Mouse (Mus musculus) hindbrain, embryonic 14.5 days (tissue): ENCODE data around the gene Fam227a. TPM values are rescaled to one million over a fixed set of nuclear protein-coding genes. Genes with fewer than 3 reads are reported as not detected.

ENCODE experiments used
- ATAC-seq: fragments of 200-750 bp; cut with Nextera tagmentation; 2 replicates; pipeline ENCODE4 v1.8.0; 2017; ENCODE audit warnings: moderate number of reproducible peaks, mild to moderate bottlenecking, moderate TSS enrichment, moderate library complexity; ENCODE audit not compliant: low FRiP score
- DNase-seq: peaks from one replicate; pipeline ENCODE4 v3.0.0-alpha.2; 2015; ENCODE audit warnings: low spot score
- H3K27ac ChIP-seq: fragments of 300-500 bp; sonication (generic); 2 replicates; pipeline ENCODE4 v1.5.1; 2014; ENCODE audit warnings: mild to moderate bottlenecking, moderate library complexity
- H3K27me3 ChIP-seq: fragments of 300-500 bp; sonication (generic); 2 replicates; pipeline ENCODE4 v1.6.1; 2014; ENCODE audit warnings: mild to moderate bottlenecking, low read length, mixed read lengths; ENCODE audit not compliant: control insufficient read depth, insufficient read depth
- H3K36me3 ChIP-seq: fragments of 300-500 bp; sonication (generic); replicated peaks from 2 replicates; pipeline ENCODE4 v1.6.1; 2014; ENCODE audit not compliant: control insufficient read depth, insufficient read depth
- H3K4me1 ChIP-seq: fragments of 300-500 bp; sonication (generic); replicated peaks from 2 replicates; pipeline ENCODE4 v1.6.1; 2014; ENCODE audit warnings: antibody characterized with exemption, low read length, mixed read lengths; ENCODE audit not compliant: control insufficient read depth, insufficient read depth
- H3K4me2 ChIP-seq: fragments of 300-500 bp; sonication (generic); replicated peaks from 2 replicates; pipeline ENCODE4 v1.6.1; 2014; ENCODE audit warnings: mild to moderate bottlenecking, moderate library complexity
- H3K4me3 ChIP-seq: fragments of 300-500 bp; sonication (generic); replicated peaks from 2 replicates; pipeline ENCODE4 v1.5.1; 2014; ENCODE audit warnings: mild to moderate bottlenecking, low read length
- H3K9ac ChIP-seq: fragments of 300-500 bp; sonication (generic); 2 replicates; pipeline ENCODE4 v1.6.1; 2014
- H3K9me3 ChIP-seq: fragments of 300-500 bp; sonication (generic); 2 replicates; pipeline ENCODE4 v1.6.1; 2016; ENCODE audit warnings: low read length; ENCODE audit not compliant: control insufficient read depth
- WGBS: fragments of 180-500 bp; shearing (Covaris S2); extraction: QIAGEN DNeasy Blood & Tissue Kit; methylation state at CpG from one replicate; pipeline ENCODE4 v1.1.7; 2014; 5-methylcytosine and 5-hydroxymethylcytosine counted together
- microRNA-seq: library from miRNA; unstranded; fragments of <30 nt; microRNA quantifications from one replicate; pipeline ENCODE4, GENCODE M21; 2016
- polyA plus RNA-seq: library from polyadenylated mRNA; unstranded; fragments of >200 nt; fragmentation: Nextera tagmentation; extraction: Ambion mirVana; gene quantifications from 2 replicates; pipeline ENCODE4 v1.2.1, GENCODE M21; 2014

Fam227a gene
- polyA plus RNA-seq, 1 experiment from 2014 or later, result 7.6 TPM

DNA sequence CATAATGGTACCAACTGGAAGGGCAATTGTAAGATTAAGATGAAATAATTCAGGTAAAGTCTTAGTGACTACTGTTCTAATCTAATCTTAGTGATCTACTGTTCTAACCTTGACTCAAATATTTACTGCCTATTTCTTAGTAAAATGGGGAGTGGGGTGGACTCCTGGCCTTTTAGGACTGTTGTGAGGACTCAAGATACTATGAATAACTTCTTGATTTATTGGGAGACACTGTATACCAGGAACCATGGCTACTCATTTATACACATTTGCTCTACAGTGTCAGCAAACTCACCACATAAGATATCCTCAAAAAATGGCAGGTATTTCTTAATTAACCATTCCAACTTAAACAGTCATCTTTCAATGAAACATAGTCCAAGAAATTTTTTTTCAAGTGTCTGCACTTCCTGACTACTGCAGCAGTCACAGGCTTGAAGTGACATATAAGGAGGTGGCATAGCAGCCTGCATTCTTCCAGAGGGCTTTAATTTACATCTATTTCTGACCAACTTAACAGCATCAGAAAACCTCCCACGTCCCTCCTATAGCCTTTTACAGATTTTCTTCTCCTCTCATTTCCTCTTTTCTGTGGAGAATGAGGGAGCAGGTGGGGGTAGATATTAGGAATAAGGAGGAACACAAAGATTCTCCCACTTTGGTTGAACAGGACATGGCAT, 83.1 kb downstream of the Fam227a start:
- Histone ChIP-seq H3K4me2 (no peak overlapping the region), H3K27ac (no peak overlapping the region), H3K36me3 (no peaks in the 10 kb centered on the region), H3K27me3 (no peaks in the 10 kb centered on the region), H3K9me3 (no peaks in the 10 kb centered on the region), H3K4me1 (no peaks in the 10 kb centered on the region), H3K4me3 (no peak overlapping the region), H3K9ac (no peak overlapping the region)
- 61% methylated on average over 1 of the region's 1 CpGs for WGBS
- no peak for DNase-seq
- no peak for ATAC-seq

DNA sequence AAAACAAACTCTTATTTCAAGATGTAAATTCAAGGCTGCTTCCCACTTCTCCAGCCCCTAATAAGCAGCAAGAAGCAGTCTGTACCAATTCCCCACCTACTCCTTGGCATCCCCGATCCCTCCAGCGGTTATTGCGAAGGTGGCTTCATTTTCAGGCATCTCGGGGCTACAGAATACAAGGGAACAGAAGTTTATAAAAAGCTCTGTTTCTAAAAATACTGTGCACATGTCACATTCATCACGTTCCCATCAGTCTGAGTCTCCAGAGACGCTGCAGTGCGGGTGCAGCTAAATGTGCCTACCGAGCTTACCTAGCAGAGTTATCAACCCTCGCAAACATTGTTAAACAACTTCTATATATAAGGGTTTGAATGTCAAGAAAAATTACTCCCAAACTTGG, 96.3 kb downstream of the Fam227a start:
- no peak overlapping the region for H3K4me3 ChIP-seq
- no peak for ATAC-seq
- DNase-seq, result no peak
- 89% methylated on average over 9 of the region's 9 CpGs for WGBS
- H3K4me2 ChIP-seq, result no peak overlapping the region
- no peak overlapping the region for H3K9ac ChIP-seq
- no peaks in the 10 kb centered on the region for H3K27me3 ChIP-seq
- no peaks in the 10 kb centered on the region for H3K9me3 ChIP-seq
- H3K27ac ChIP-seq, result no peak overlapping the region
- no peaks in the 10 kb centered on the region for H3K36me3 ChIP-seq
- H3K4me1 ChIP-seq, result no peaks in the 10 kb centered on the region

DNA sequence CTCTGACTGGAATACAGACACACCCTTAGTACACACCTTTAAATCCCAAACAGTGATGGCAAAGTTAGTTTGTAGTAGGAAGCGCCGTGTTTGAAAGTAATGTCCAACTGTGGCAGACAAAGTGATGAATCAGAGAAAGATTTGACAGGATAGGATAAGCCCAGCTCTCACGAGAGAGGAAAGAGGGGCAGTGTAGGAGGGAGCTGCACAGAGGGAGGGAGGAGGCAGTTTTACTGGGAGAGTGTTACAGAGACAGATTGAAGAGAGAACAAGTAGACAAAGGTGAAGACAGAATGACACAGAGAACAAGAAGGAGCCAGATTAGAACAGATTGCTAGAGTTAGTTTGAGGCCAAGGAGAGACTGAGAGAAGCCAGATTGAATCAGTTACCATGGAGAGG, 99.1 kb downstream of the Fam227a start:
- no peak for DNase-seq
- Histone ChIP-seq H3K4me3 (no peak overlapping the region), H3K27me3 (no peaks in the 10 kb centered on the region), H3K36me3 (no peaks in the 10 kb centered on the region), H3K27ac (no peak overlapping the region), H3K9ac (no peak overlapping the region), H3K4me2 (no peak overlapping the region), H3K4me1 (no peaks in the 10 kb centered on the region), H3K9me3 (no peaks in the 10 kb centered on the region)
- ATAC-seq, result no peak
- WGBS, result 78% methylated on average over 3 of the region's 3 CpGs

Small RNAs within 50 kb of the gene (microRNA-seq; reads per million reads assigned to microRNA genes)
- gene Gm27903, result not detected

Other genes with a start within 250 kb of the Fam227a start
- 184 and 213 TPM in 2 replicates for gene Csnk1e, start 203.4 kb downstream of the Fam227a start, polyA plus RNA-seq
- not detected in 2 replicates for gene Kcnj4, start 153.7 kb downstream of the Fam227a start, polyA plus RNA-seq
- 8.1 and 10.1 TPM in 2 replicates for gene Kdelr3, start 142.5 kb downstream of the Fam227a start, polyA plus RNA-seq
- 87.3 and 92.4 TPM in 2 replicates for gene Ddx17, start 112.2 kb downstream of the Fam227a start, polyA plus RNA-seq
- gene Dmc1, start 53.8 kb downstream of the Fam227a start, polyA plus RNA-seq, result 0.80 and 1.4 TPM in 2 replicates
- gene Cby1, start 243 bp upstream of the Fam227a start, polyA plus RNA-seq, result 85.4 and 85.5 TPM in 2 replicates
- gene Tomm22, start 11.9 kb upstream of the Fam227a start, polyA plus RNA-seq, result 241 and 244 TPM in 2 replicates
- 16.1 and 18.6 TPM in 2 replicates for gene Josd1, start 29.0 kb upstream of the Fam227a start, polyA plus RNA-seq
- gene Gtpbp1, start 31.9 kb upstream of the Fam227a start, polyA plus RNA-seq, result 43.1 and 43.4 TPM in 2 replicates
- 5.9 and 6.7 TPM in 2 replicates for gene Sun2, start 83.6 kb upstream of the Fam227a start, polyA plus RNA-seq
- gene Dnal4, start 118.9 kb upstream of the Fam227a start, polyA plus RNA-seq, result 64.6 and 67.8 TPM in 2 replicates
- 20.9 and 24.8 TPM in 2 replicates for gene Nptxr, start 145.8 kb upstream of the Fam227a start, polyA plus RNA-seq
- gene Npcd, start 175.3 kb upstream of the Fam227a start, polyA plus RNA-seq, result 1.4 and 5.5 TPM in 2 replicates
- gene Cbx6, start 175.7 kb upstream of the Fam227a start, polyA plus RNA-seq, result 36.9 and 39.8 TPM in 2 replicates
- gene Apobec3, start 232.7 kb upstream of the Fam227a start, polyA plus RNA-seq, result 4.9 and 5.1 TPM in 2 replicates